Mouse (Mus musculus): Measurements from ENCODE around the gene Cxcr6. TPM values are rescaled to one million over a fixed set of nuclear protein-coding genes. Genes with fewer than 3 reads are reported as not detected.

Cxcr6 gene
- total RNA-seq, 1 experiment: 1.3 TPM

GRCm38 (mm10) chr9:123802421-123802820 is 3.9 kb upstream of the Cxcr6 start:
- DNase-seq (ENCODE audit: low read depth, low spot score): no peak
- Histone ChIP-seq H3K4me1 (ENCODE audit: control insufficient read depth in 2 of 2, insufficient read depth in 2 of 2, low read length in 2 of 2, poor library complexity in 1 of 2) (no peaks in the 10 kb centered on the region), H3K36me3 (ENCODE audit: control insufficient read depth, insufficient read depth, low read length, poor library complexity, severe bottlenecking) (no peaks in the 10 kb centered on the region), H3K27ac (ENCODE audit: insufficient read depth, low read depth, low read length, poor library complexity, severe bottlenecking) (no peak overlapping the region), H3K9me3 (ENCODE audit: control insufficient read depth, insufficient read depth, low read depth, low read length) (no peaks in the 10 kb centered on the region), H3K9ac (ENCODE audit: insufficient read depth, low read depth, low read length, poor library complexity, severe bottlenecking) (no peak overlapping the region), H3K4me3 (ENCODE audit: insufficient read depth in 1 of 2, low read depth in 1 of 2, low read length in 2 of 2, poor library complexity in 1 of 2, severe bottlenecking in 1 of 2) (no peak overlapping the region)
- TF ChIP-seq MAFK (IDR thresholded peaks at IDR 0.05; ENCODE audit: insufficient read depth, low read depth, low read length) (no peak), ZC3H11A (IDR thresholded peaks at IDR 0.05; ENCODE audit: borderline replicate concordance, low read depth, low read length) (no peak), HCFC1 (IDR thresholded peaks at IDR 0.05; ENCODE audit: borderline replicate concordance, insufficient read depth, low read length) (no peak), CHD2 (IDR thresholded peaks at IDR 0.05; ENCODE audit: low read depth, low read length) (no peak), ZNF384 (IDR thresholded peaks at IDR 0.05; ENCODE audit: low read depth, low read length) (no peak)
- in situ Hi-C loops (cut with MboI; ENCODE audit: low sequenced_read_pairs in 2 of 2, unreplicated experiment in 2 of 2): no loop called here

- DNase-seq (ENCODE audit: low read depth, low spot score): no peak
- no peak overlapping the region for H3K9ac ChIP-seq (ENCODE audit: insufficient read depth, low read depth, low read length, poor library complexity, severe bottlenecking)
- in situ Hi-C loops (cut with MboI; ENCODE audit: low sequenced_read_pairs in 2 of 2, unreplicated experiment in 2 of 2): no loop called here
- no peaks in the 10 kb centered on the region for H3K36me3 ChIP-seq (ENCODE audit: control insufficient read depth, insufficient read depth, low read length, poor library complexity, severe bottlenecking)
- no peak for TF ChIP-seq CHD2 (IDR thresholded peaks at IDR 0.05; ENCODE audit: low read depth, low read length)
- no peak for TF ChIP-seq ZC3H11A (IDR thresholded peaks at IDR 0.05; ENCODE audit: borderline replicate concordance, low read depth, low read length)
- no peak for TF ChIP-seq MAFK (IDR thresholded peaks at IDR 0.05; ENCODE audit: insufficient read depth, low read depth, low read length)
- TF ChIP-seq ZNF384 (IDR thresholded peaks at IDR 0.05; ENCODE audit: low read depth, low read length): no peak
- no peak for TF ChIP-seq HCFC1 (IDR thresholded peaks at IDR 0.05; ENCODE audit: borderline replicate concordance, insufficient read depth, low read length)
- no peak overlapping the region for H3K4me3 ChIP-seq (ENCODE audit: insufficient read depth in 1 of 2, low read depth in 1 of 2, low read length in 2 of 2, poor library complexity in 1 of 2, severe bottlenecking in 1 of 2)
- H3K4me1 ChIP-seq (ENCODE audit: control insufficient read depth in 2 of 2, insufficient read depth in 2 of 2, low read length in 2 of 2, poor library complexity in 1 of 2): no peaks in the 10 kb centered on the region
- H3K9me3 ChIP-seq (ENCODE audit: control insufficient read depth, insufficient read depth, low read depth, low read length): no peaks in the 10 kb centered on the region
- H3K27ac ChIP-seq (ENCODE audit: insufficient read depth, low read depth, low read length, poor library complexity, severe bottlenecking): no peak overlapping the region
Observed at GRCm38 (mm10) chr9:123802896-123803295, 3.4 kb upstream of the Cxcr6 start.

DNA sequence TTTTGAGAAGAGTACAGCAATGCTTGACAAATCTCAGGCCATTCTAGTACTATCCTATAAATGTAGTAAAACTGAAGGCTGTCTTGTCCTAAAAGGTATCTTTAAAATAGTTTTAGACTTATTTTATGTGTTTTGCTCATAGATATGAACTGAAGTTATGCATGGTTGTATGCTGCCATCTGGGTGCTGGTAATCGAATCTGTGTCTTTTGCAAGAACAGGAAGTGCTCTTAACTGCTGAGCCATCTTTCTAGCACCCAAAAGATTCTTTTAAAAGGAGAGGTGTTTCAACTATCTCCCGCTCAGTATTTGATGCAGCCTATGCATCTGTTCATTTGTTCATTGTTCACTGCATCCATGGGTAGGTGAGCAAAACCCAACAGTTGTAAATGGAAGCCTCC is 1.0 kb upstream of the Cxcr6 start:
- Histone ChIP-seq H3K9me3 (ENCODE audit: control insufficient read depth, insufficient read depth, low read depth, low read length) (no peaks in the 10 kb centered on the region), H3K36me3 (ENCODE audit: control insufficient read depth, insufficient read depth, low read length, poor library complexity, severe bottlenecking) (no peaks in the 10 kb centered on the region; the same call in 1 of the 2 replicates), H3K27ac (ENCODE audit: insufficient read depth, low read depth, low read length, poor library complexity, severe bottlenecking) (no peak overlapping the region), H3K4me1 (ENCODE audit: control insufficient read depth in 2 of 2, insufficient read depth in 2 of 2, low read length in 2 of 2, poor library complexity in 1 of 2) (no peaks in the 10 kb centered on the region), H3K4me3 (ENCODE audit: insufficient read depth in 1 of 2, low read depth in 1 of 2, low read length in 2 of 2, poor library complexity in 1 of 2, severe bottlenecking in 1 of 2) (no peak overlapping the region), H3K9ac (ENCODE audit: insufficient read depth, low read depth, low read length, poor library complexity, severe bottlenecking) (no peak overlapping the region)
- DNase-seq (ENCODE audit: low read depth, low spot score): no peak
- in situ Hi-C loops (cut with MboI; ENCODE audit: low sequenced_read_pairs in 2 of 2, unreplicated experiment in 2 of 2): no loop called here
- no peak for TF ChIP-seq CHD2 (IDR thresholded peaks at IDR 0.05; ENCODE audit: low read depth, low read length)

DNA sequence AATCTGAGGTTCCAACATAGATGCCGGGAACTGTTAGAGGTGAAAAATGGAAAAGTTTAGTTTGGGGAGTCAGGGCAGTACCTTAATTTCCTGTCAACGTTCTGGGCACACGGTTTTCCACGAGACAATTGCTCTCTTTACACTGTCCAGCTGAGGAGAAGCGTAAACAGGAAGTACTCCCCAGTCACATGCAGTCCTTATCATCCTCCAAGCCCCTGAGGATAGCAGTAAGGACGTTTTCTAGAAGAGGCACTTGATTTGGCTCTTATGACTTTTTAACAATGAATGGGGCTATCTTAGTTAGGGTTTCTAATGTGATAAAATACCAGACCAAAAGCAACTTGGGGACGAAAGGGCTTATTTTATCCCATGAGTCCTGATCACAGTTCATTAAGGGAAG is 2.3 kb downstream of the Cxcr6 start:
- Histone ChIP-seq H3K4me3 (ENCODE audit: insufficient read depth in 1 of 2, low read depth in 1 of 2, low read length in 2 of 2, poor library complexity in 1 of 2, severe bottlenecking in 1 of 2) (no peak overlapping the region), H3K4me1 (ENCODE audit: control insufficient read depth in 2 of 2, insufficient read depth in 2 of 2, low read length in 2 of 2, poor library complexity in 1 of 2) (no peaks in the 10 kb centered on the region), H3K9me3 (ENCODE audit: control insufficient read depth, insufficient read depth, low read depth, low read length) (no peaks in the 10 kb centered on the region), H3K27ac (ENCODE audit: insufficient read depth, low read depth, low read length, poor library complexity, severe bottlenecking) (no peak overlapping the region), H3K9ac (ENCODE audit: insufficient read depth, low read depth, low read length, poor library complexity, severe bottlenecking) (no peak overlapping the region), H3K36me3 (ENCODE audit: control insufficient read depth, insufficient read depth, low read length, poor library complexity, severe bottlenecking) (no peaks in the 10 kb centered on the region; the same call in 1 of the 2 replicates)
- in situ Hi-C loops (cut with MboI; ENCODE audit: low sequenced_read_pairs in 2 of 2, unreplicated experiment in 2 of 2): no loop called here
- TF ChIP-seq ZNF384 (IDR thresholded peaks at IDR 0.05; ENCODE audit: low read depth, low read length): no peak
- TF ChIP-seq ZC3H11A (IDR thresholded peaks at IDR 0.05; ENCODE audit: borderline replicate concordance, low read depth, low read length): no peak
- TF ChIP-seq CHD2 (IDR thresholded peaks at IDR 0.05; ENCODE audit: low read depth, low read length): no peak
- no peak for TF ChIP-seq MAFK (IDR thresholded peaks at IDR 0.05; ENCODE audit: insufficient read depth, low read depth, low read length)
- no peak for TF ChIP-seq HCFC1 (IDR thresholded peaks at IDR 0.05; ENCODE audit: borderline replicate concordance, insufficient read depth, low read length)
- DNase-seq (ENCODE audit: low read depth, low spot score): no peak

DNA sequence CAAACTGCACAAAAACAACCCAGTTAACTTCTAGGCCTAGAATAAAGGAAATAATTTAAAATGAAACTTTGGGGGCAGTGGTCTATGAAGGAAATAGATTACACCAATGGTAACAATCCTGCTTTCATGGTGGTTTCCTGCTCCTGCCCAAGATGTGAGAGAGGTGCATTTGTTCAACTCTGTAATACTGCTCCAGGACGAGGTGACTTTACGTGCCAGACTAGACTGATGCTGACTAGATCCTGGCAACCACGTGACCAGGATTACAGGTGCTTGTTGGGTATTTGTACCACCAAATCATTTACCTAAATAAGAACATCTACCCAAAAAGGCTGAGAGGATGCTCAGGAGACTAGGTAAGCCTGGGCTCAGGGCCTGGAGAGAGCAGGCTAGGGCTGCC is 5.6 kb downstream of the Cxcr6 start:
- no peaks in the 10 kb centered on the region for H3K4me1 ChIP-seq (ENCODE audit: control insufficient read depth in 2 of 2, insufficient read depth in 2 of 2, low read length in 2 of 2, poor library complexity in 1 of 2)
- DNase-seq (ENCODE audit: low read depth, low spot score): no peak
- H3K9me3 ChIP-seq (ENCODE audit: control insufficient read depth, insufficient read depth, low read depth, low read length): no peaks in the 10 kb centered on the region
- TF ChIP-seq ZC3H11A (IDR thresholded peaks at IDR 0.05; ENCODE audit: borderline replicate concordance, low read depth, low read length): no peak
- TF ChIP-seq ZNF384 (IDR thresholded peaks at IDR 0.05; ENCODE audit: low read depth, low read length): no peak
- in situ Hi-C loops (cut with MboI; ENCODE audit: low sequenced_read_pairs in 2 of 2, unreplicated experiment in 2 of 2): no loop called here
- H3K9ac ChIP-seq (ENCODE audit: insufficient read depth, low read depth, low read length, poor library complexity, severe bottlenecking): no peak overlapping the region
- H3K36me3 ChIP-seq (ENCODE audit: control insufficient read depth, insufficient read depth, low read length, poor library complexity, severe bottlenecking): no peaks in the 10 kb centered on the region; the same call in 1 of the 2 replicates
- no peak overlapping the region for H3K27ac ChIP-seq (ENCODE audit: insufficient read depth, low read depth, low read length, poor library complexity, severe bottlenecking)
- no peak overlapping the region for H3K4me3 ChIP-seq (ENCODE audit: insufficient read depth in 1 of 2, low read depth in 1 of 2, low read length in 2 of 2, poor library complexity in 1 of 2, severe bottlenecking in 1 of 2)

All from ES-E14 (cell line).